Mouse (Mus musculus): ENCODE data around the gene Mamstr. TPM values are rescaled to one million over a fixed set of nuclear protein-coding genes. Genes with fewer than 3 reads are reported as not detected.
A peak's percentile ranks its signal among the peaks of the same experiment; 100 is the strongest.
"Not testable (repeated sequence)": the region's sequence is repeated elsewhere in the genome, so short reads cannot be mapped to it uniquely, and the experiment has no call there.

The Mamstr gene
- total RNA-seq, 1 experiment: 0.71 TPM

GRCm38 (mm10) chr7:45660746-45661478 lies 21.1 kb downstream of the Mamstr start:
- no peak overlapping the region for H3K4me3 ChIP-seq (ENCODE audit: insufficient read depth in 1 of 2, low read depth in 1 of 2, low read length in 2 of 2, poor library complexity in 1 of 2, severe bottlenecking in 1 of 2)
- peaks cover 13% of the 10 kb centered on the region for H3K9me3 ChIP-seq (ENCODE audit: control insufficient read depth, insufficient read depth, low read depth, low read length)
- H3K9ac ChIP-seq (ENCODE audit: insufficient read depth, low read depth, low read length, poor library complexity, severe bottlenecking): no peak overlapping the region
- peak overlapping the region; percentile 13; the same call in 1 of the 2 replicates for H3K27ac ChIP-seq (ENCODE audit: insufficient read depth, low read depth, low read length, poor library complexity, severe bottlenecking)
- in situ Hi-C loops (cut with MboI; ENCODE audit: low sequenced_read_pairs in 2 of 2, unreplicated experiment in 2 of 2): no loop called here
- peaks cover 2 to 14% of the 10 kb centered on the region in 2 experiments; a peak in 2 of 4 replicates for H3K4me1 ChIP-seq (ENCODE audit: control insufficient read depth in 2 of 2, insufficient read depth in 2 of 2, low read length in 2 of 2, poor library complexity in 1 of 2)
- DNase-seq (ENCODE audit: low read depth, low spot score): no peak
- TF ChIP-seq ZNF384 (IDR thresholded peaks at IDR 0.05; ENCODE audit: low read depth, low read length) (no peak), MAFK (IDR thresholded peaks at IDR 0.05; ENCODE audit: insufficient read depth, low read depth, low read length) (no peak), ZC3H11A (IDR thresholded peaks at IDR 0.05; ENCODE audit: borderline replicate concordance, low read depth, low read length) (no peak), HCFC1 (IDR thresholded peaks at IDR 0.05; ENCODE audit: borderline replicate concordance, insufficient read depth, low read length) (no peak), CHD2 (IDR thresholded peaks at IDR 0.05; ENCODE audit: low read depth, low read length) (no peak)
- no peaks in the 10 kb centered on the region; the same call in 1 of the 2 replicates for H3K36me3 ChIP-seq (ENCODE audit: control insufficient read depth, insufficient read depth, low read length, poor library complexity, severe bottlenecking)

GRCm38 (mm10) chr7:45661702-45662101 lies 21.9 kb downstream of the Mamstr start:
- H3K36me3 ChIP-seq (ENCODE audit: control insufficient read depth, insufficient read depth, low read length, poor library complexity, severe bottlenecking); H3K9ac ChIP-seq (ENCODE audit: insufficient read depth, low read depth, low read length, poor library complexity, severe bottlenecking); DNase-seq (ENCODE audit: low read depth, low spot score); H3K4me3 ChIP-seq (ENCODE audit: insufficient read depth in 1 of 2, low read depth in 1 of 2, low read length in 2 of 2, poor library complexity in 1 of 2, severe bottlenecking in 1 of 2); in situ Hi-C loops (cut with MboI; ENCODE audit: low sequenced_read_pairs in 2 of 2, unreplicated experiment in 2 of 2); H3K27ac ChIP-seq (ENCODE audit: insufficient read depth, low read depth, low read length, poor library complexity, severe bottlenecking): not testable (repeated sequence)
- peaks cover 2 to 13% of the 10 kb centered on the region in 2 experiments; a peak in 2 of 4 replicates for H3K4me1 ChIP-seq (ENCODE audit: control insufficient read depth in 2 of 2, insufficient read depth in 2 of 2, low read length in 2 of 2, poor library complexity in 1 of 2)
- H3K9me3 ChIP-seq (ENCODE audit: control insufficient read depth, insufficient read depth, low read depth, low read length): peaks cover 13% of the 10 kb centered on the region

GRCm38 (mm10) chr7:45665303-45666138 lies 25.7 kb downstream of the Mamstr start:
- H3K27ac ChIP-seq (ENCODE audit: insufficient read depth, low read depth, low read length, poor library complexity, severe bottlenecking): no peak overlapping the region
- no peaks in the 10 kb centered on the region for H3K36me3 ChIP-seq (ENCODE audit: control insufficient read depth, insufficient read depth, low read length, poor library complexity, severe bottlenecking)
- peaks cover 2 to 13% of the 10 kb centered on the region in 2 experiments; a peak in 2 of 4 replicates for H3K4me1 ChIP-seq (ENCODE audit: control insufficient read depth in 2 of 2, insufficient read depth in 2 of 2, low read length in 2 of 2, poor library complexity in 1 of 2)
- TF ChIP-seq ZNF384 (IDR thresholded peaks at IDR 0.05; ENCODE audit: low read depth, low read length): no peak
- TF ChIP-seq CHD2 (IDR thresholded peaks at IDR 0.05; ENCODE audit: low read depth, low read length): no peak
- TF ChIP-seq MAFK (IDR thresholded peaks at IDR 0.05; ENCODE audit: insufficient read depth, low read depth, low read length): no peak
- TF ChIP-seq ZC3H11A (IDR thresholded peaks at IDR 0.05; ENCODE audit: borderline replicate concordance, low read depth, low read length): no peak
- H3K9ac ChIP-seq (ENCODE audit: insufficient read depth, low read depth, low read length, poor library complexity, severe bottlenecking): no peak overlapping the region
- DNase-seq (ENCODE audit: low read depth, low spot score): no peak
- H3K9me3 ChIP-seq (ENCODE audit: control insufficient read depth, insufficient read depth, low read depth, low read length): 0 out of 2 replicates have a peak, but pooled peaks cover 4% of the 10 kb centered on the region
- H3K4me3 ChIP-seq (ENCODE audit: insufficient read depth in 1 of 2, low read depth in 1 of 2, low read length in 2 of 2, poor library complexity in 1 of 2, severe bottlenecking in 1 of 2): no peak overlapping the region; a peak in 1 of 4 replicates
- in situ Hi-C loops (cut with MboI; ENCODE audit: low sequenced_read_pairs in 2 of 2, unreplicated experiment in 2 of 2): no loop called here

GRCm38 (mm10) chr7:45666161-45666560 lies 26.4 kb downstream of the Mamstr start, which contains the start of gene Fut2:
Gene Fut2 (minus strand): TSS chr7:45666394.
- Histone ChIP-seq H3K27ac (ENCODE audit: insufficient read depth, low read depth, low read length, poor library complexity, severe bottlenecking) (no peak within 1 kb of the TSS), H3K4me3 (ENCODE audit: insufficient read depth in 1 of 2, low read depth in 1 of 2, low read length in 2 of 2, poor library complexity in 1 of 2, severe bottlenecking in 1 of 2) (no peak within 1 kb of the TSS; a peak in 1 of 4 replicates), H3K4me1 (ENCODE audit: control insufficient read depth in 2 of 2, insufficient read depth in 2 of 2, low read length in 2 of 2, poor library complexity in 1 of 2) (peaks cover 2 to 13% of the 10 kb centered on the region in 2 experiments; a peak in 2 of 4 replicates), H3K9ac (ENCODE audit: insufficient read depth, low read depth, low read length, poor library complexity, severe bottlenecking) (no peak within 1 kb of the TSS), H3K9me3 (ENCODE audit: control insufficient read depth, insufficient read depth, low read depth, low read length) (0 out of 2 replicates have a peak, but pooled peaks cover 1% of the 10 kb centered on the region), H3K36me3 (ENCODE audit: control insufficient read depth, insufficient read depth, low read length, poor library complexity, severe bottlenecking) (no peaks in the 10 kb centered on the region)
- TF ChIP-seq ZNF384 (IDR thresholded peaks at IDR 0.05; ENCODE audit: low read depth, low read length) (no peak), CHD2 (IDR thresholded peaks at IDR 0.05; ENCODE audit: low read depth, low read length) (no peak), ZC3H11A (IDR thresholded peaks at IDR 0.05; ENCODE audit: borderline replicate concordance, low read depth, low read length) (no peak), MAFK (IDR thresholded peaks at IDR 0.05; ENCODE audit: insufficient read depth, low read depth, low read length) (no peak), HCFC1 (IDR thresholded peaks at IDR 0.05; ENCODE audit: borderline replicate concordance, insufficient read depth, low read length) (no peak)
- DNase-seq (ENCODE audit: low read depth, low spot score): no peak
- in situ Hi-C loops (cut with MboI; ENCODE audit: low sequenced_read_pairs in 2 of 2, unreplicated experiment in 2 of 2): no loop called here
